Mouse (Mus musculus) left cerebral cortex, adult 18-20 months (tissue): ENCODE results near the gene Ccdc88b. TPM values are rescaled to one million over a fixed set of nuclear protein-coding genes. Genes with fewer than 3 reads are reported as not detected.

ENCODE experiments used
- DNase-seq, 2 experiments: peaks; one replicate each; pipeline ENCODE4 v3.0.0; 2021 to 2022; ENCODE audit warnings: low spot score in 2 of 2, mixed read lengths in 1 of 2
- total RNA-seq, 2 experiments: library from RNA; stranded (reverse); gene quantifications; 2 replicates each; pipeline ENCODE4 v1.2.3; 2021

Gene Ccdc88b
- total RNA-seq, 2 experiments from 2014 or later, result 3.4 to 3.5 TPM

DNA sequence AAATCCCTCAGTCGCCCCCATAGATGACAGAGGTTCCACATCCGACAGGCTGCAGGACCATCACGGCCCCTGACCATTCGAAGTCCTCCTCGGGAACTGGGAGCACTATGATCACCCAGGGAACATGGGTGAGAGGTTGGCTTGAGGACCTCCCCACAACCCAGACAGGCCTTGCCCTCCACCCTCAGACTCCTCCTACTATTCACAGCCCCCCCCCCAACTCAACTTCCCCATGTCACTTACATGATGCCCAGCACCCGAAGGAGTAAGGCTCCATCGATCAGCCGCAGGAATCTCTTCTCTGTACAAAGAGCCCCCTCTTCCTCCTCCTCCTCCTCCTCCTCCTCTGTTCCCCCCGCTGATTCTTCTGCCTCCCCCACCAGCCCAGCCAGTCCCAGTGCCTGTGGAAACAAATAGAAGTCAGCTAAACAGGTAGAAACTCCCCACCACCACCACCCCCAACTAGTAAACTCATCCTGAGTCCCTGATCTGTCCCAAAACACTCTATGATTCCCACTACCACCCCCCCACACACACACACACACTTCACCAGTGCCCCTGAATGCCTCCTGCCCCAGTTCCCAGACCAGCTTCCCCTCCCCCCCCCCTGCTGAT, 513 bp downstream of the Ccdc88b start:
- DNase-seq, result no peak

DNA sequence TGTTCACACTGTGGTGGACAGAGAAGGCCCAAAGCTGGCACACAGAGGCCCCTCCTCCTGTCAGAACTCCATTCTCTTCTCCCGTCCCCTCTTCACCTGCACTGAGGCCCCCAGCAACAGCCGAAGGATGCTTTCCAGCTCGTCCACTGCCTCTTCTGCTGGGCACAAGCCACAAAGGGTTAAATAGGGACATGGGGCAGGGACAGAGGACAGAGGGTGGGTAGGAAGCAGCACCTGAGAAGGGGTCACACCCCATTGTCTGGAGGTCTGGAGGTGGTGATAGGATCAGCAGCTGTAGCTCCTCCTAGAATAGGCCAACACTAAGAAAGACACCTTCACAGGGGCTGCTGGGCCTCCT, 1.0 kb downstream of the Ccdc88b start:
- DNase-seq, result no peak

DNA sequence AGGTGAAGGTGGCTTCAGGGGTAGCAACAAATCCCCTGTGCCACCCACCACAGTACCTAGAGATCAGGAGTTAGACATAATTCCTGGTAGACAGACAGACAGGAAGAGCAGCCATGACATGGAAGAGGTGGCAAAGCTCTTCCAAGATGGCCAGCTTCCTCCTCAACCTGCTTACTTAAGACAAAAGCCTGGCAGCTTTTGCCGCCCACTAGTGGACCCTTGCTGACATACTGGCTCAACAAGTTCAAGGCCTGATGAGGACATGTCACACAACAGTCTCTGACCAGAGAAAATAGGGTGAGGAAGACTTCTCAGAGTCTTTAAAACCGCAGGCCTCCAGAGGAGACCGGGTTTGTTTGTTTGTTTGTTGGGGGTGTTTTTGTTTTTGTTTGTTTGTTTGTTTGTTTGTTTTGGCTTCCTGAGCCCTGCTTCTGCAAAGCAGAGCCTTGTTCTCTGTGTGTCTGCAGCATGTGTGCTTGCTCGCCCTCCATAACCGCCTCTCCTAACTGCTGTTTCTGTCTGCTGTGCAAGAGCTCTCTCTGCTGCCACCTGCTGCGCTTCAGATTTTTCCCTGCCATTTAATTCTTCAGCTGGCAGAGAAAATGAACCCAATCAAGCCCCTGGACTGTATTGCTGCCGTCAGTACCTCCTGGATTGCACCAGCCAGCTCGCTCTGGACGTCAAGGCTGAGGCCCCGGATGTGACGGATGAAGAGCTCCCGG, 1.6 kb downstream of the Ccdc88b start:
- peak; percentile 50 to 60 for DNase-seq

DNA sequence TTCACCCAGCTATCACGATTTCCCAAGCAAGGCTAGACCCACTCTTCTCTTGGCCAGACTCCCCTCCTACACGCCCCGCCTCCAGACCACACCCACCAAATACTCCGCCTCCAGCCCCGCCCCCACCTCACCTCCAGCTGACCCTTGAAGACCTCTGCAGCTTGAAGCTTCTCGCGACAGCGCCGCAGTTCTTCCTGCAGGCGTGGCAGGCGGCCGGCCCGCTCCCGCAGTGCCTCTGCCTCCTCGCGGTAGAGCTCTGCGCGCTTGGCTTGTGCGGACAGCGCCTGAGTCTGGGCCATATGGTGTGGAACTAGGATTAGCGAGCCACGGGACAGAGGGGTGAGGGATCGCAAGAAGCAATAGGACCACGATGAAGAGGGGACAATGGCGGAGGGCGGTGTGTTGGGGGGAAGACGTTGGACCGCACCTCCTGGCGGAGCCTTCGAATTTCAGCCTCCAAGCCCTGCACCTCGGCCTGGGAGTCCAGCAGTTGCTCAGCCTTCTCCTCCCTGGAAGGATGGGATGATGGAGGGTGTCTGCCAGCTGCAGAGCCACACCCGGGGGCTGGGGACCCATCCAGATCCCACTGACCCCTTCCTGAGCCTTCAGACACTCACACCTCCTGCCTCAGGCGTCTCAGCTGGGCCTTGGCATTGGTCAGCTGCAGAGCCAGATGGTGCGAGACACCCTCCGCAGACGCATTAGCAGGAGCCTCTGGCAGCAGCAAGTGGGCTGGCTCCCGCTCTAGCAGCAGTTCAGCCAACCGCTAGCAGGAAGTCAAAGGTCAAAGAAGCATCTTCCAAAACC, 2.6 kb downstream of the Ccdc88b start:
- DNase-seq, result no peak

DNA sequence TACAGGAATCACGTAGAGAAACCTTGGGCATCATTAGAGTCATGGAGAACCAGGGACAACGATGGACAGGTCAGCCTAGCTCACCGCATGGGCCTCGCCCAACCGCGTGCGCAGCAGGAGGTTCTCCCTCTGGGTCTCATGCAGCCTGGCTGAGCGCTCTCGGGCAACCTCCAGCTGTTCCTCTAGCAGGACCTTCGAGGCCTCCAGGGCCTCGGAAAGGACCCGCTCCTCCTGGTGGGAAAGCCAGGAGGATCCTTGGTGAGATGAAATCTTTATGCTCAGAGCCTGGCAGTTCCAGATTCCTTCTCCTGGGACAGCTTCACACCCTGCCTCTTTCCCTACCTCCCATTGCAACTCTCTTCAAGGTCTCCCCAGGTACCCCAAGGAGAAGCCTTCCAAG, 3.4 kb downstream of the Ccdc88b start:
- no peak for DNase-seq

DNA sequence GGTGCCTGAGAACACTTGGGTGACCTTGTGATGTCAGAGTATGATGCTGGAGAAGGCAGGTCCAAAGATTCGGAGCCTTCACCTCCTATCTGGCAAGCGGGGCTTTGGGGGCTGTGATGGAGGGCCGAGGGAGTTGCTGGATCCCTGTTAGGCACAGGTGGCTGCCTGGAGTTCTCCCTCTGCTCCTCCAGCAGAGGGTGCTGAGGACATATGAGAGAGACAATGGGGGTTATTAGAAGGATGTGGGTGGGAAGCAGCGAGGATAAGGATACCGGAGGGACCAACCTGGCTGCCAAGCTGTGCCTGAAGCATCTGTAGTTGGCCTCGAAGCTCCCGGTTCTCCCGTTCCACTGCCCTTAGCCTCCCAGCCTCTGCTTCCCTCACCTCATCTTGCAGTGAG, 4.1 kb downstream of the Ccdc88b start:
- DNase-seq, result no peak

DNA sequence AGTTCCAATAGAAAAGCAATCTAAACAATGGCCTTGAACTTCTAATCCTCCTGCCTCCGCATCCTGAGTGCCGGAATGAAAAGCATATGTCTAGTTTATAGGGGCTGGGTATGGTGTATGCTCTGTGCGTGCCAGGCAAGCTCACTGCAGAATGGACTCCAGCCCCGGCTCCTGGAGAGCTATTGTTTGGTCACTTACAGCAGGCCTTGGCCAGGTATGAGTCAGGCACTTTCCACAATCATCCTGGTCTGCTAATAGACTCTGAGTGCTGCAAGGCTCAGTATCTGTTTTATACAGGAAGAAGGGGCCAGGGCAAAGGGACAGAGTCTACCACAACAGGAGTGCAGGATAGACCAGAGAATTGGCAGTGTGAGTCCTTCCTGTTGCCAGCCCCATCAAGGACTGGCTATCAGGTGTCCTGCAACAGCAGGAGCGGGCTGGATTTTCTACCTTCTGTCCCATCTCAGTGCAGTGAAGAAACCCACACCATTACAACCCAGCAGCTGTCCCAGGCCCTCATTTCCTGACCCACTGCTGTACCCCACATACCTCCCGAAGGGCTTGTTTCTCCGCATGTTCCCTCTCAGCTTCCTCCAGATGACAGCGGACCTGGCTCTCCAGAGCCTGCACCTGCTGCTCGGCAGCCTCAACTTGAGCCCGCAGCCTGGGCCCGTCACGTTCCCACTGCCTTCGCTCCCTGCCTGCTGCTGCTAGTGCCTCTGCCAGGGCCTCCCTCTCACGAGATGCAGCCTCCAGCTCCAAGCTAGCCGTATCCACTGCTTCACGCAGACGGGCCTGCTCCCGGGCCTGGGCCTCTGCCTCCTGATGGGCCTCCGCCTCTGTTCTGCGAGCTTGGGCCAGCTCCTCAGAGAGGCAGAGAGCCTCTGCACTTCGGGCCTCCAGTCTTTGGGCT, 5.4 kb downstream of the Ccdc88b start:
- no peak for DNase-seq

DNA sequence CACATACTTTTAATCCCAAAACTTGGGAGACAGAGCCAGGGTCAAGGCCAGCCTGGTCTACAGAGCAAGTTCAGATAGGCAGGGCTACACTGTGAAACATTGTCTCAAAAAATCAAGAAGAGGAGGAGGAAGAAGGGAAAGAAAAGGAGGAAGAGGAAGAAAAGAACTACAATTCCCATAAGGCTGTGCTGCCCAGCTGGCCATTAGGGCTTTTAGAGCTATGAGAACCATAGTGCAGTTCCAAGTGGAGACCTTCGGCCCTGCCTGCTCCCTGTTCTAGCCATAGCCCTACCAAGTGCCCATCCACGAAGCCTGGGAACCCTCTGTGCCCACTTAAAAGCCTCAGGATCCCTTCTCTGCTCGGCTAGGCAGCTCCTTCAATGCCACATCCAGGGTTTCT, 6.5 kb downstream of the Ccdc88b start:
- no peak for DNase-seq

DNA sequence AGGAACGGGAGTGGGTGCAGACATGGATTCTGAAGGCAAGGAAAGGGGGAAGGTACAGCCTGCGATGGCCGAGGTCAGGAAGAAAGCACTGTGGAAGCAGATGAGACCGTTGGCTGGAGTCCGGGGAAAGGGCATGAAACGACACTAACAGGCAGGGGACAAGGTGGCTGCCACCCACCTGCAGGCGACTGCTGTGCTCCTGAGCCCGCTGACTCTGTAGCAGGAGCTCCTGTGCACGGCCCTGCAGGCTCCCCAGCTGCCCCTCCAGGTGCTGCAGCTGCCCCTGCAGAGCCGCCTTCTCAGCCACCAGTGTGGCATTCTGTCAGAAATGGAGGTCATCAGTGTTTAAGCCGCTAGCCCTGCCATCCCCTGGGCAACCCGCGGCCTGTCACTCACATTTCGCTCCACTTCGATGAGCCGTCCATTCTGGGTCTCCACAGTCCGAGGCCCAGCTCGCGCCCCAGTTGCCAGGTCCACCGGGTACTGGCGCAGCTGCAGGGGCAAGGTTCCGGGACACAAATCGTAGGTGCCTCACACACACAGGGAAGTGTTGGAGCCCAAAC, 8.4 kb downstream of the Ccdc88b start:
- no peak for DNase-seq

DNA sequence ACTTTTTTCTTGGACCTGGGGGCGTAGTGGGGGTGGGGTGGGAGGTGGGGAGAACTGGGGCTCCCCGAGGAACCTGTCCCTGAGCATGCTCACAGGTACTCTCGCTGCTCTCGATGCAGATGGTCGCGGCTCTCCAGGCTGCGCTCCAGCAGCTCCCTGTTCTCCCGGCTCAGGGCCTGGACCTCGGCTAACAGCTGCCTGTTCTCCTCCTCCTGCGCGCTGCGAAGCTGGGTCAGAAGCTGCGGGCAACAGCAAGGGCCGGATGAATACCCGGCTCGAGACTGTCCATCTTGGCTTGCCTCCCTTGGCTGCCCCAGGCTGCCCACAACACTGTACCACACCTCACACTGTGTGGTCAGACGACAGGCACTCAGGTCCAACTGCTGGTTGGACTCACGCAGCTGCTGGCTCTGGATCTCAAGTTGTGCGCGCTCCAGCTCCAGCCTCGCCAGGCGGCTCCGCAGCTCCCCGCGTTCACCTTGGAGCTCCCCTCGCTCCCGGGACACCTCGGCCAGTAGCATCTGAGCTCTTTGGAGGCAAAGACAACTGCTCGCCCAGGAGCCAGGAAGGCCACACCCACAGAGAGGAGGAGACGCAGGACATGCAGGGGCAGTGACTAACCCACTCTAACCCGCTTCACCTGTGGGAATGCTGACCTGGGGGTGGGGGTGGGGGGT, 10.0 kb downstream of the Ccdc88b start:
- DNase-seq, result no peak

DNA sequence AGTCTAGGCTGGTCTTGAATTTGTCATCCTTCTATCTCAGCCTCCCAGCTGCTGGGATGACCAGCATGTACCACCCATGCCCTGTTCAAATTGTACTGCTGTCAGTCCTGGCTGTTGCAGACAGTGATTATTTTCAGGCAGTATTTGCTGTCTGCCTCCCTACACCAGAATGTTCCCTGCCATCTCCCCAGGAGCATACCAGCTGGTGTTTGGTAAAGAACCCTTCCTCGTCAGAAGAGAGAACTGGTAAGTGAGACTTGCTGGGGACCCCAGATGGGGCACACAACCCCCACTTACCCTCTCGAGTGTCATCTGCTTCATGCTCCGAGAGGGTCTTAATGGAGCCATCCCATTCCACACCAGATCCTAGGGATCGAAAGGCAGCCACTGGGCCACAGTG, 12.0 kb downstream of the Ccdc88b start:
- DNase-seq, result no peak

DNA sequence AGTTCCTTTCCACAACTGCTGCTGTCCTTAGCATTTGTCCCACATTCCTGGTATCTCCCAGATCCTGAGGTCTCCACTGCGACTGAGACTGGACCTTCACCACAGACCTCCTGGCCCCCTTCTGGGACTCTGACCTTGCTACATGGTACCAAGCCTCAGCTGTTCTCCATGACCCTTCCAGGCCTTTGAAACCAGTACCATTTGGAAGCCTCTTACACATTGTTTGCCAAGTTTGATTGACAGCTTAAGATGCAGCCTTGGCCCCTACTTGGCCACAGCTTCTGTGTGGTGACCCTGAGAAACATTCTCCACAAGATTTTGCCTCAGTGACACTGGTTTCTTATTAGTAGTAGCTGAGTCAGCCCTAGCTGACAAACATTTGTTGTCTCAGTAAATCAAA, 15.7 kb downstream of the Ccdc88b start:
- DNase-seq, result no peak

DNA sequence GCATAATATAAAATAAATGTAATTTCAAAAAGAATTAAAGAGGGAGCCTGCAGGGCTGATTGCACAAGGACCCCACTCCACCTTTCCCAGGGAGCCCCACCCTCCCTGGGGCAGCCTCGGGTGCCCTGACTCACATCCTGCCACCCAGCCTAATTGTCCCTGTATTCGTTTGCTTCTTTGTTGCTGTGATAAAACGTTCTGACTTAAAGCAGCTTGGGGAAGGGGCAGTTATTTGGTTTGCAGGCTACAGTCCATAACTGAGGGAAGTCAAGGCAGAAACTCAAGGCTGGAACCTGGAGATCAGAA, 16.8 kb downstream of the Ccdc88b start:
- DNase-seq, result no peak

DNA sequence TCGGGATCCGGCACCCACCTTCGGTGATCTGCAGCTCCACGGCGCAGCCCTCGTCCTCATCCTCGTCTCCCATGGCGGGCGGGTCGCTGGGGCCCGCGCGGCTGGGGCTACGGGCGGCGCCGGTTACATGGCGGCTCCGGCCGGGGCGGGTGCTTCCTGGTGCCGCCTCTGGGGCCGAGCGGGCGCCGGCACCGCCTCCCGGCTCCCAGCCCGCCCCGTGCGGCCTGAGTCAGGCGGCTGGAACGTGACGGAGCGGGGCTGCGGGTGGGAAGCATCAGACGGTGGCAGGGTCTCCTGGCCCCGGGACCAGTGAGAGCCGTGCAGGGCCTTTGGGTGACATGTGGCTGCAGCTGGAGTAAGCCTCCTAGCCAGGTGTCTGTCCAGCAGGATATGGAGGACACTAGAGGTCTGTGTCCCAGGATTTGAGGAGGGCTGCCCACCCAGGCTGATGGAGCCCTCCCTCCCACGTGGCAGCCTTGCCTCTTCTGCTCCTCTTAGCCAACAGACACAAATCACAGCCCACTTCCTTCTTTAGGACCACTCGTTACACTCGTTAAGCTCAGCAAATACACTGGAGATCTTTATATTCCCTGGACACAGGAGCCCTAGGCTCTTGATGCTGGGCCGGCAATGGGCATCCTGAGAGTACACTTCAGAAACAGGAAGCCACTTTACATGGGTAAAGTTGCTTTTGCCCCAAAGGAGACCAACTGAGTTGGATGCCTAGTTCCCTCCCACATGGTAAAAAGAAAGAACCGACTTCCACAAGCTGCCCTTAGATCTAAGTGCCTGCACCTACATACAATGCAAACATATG, 17.3 kb downstream of the Ccdc88b start, which contains the start of gene Rps6ka4:
TSS of gene Rps6ka4 (minus strand) at position 162 of the 817 bp plus-strand sequence.
- peak; percentile 64 to 81 for DNase-seq

DNA sequence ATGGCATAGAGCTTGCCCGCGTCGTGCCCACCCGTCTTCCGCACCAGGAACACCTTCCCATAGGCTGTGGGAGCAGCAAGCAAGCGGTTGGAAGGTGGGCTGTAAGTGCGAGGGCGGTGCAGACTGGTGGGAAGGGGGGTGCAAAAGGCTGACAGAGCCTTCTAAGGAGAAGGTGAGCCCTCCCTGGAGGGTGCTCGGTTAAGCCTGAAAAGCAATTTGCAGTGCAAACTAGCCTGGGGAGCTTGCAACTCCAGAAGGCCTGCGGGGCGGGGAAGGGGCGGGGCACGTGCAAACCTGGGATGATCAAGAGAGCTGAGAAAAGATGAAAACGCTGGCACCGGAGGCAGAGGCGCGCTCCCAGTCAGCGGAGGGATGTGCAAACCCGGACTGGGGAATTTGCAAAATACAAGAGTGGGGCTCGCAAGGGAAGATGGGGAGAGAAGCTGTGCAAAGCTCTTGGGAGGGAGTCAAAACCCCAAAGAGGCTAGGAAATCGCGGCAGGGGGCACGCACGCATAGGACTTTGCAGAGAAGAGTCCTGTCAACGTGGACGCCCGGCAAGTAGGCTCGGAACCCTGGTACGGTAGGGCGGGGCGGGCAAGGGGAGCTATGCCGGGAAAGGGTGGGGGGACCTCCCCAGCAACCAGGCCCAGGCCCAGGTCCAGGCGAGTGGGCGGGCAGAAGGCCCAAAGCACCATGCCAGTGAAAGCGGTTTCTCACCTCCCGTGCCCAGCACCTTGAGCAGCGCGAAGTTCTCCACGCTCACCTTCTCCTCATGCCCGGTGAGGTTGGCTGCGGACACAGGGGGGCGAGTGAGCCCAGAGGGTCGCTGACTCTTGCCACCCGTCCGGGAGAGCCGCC, 18.2 kb downstream of the Ccdc88b start:
- peak; percentile 63 to 74 for DNase-seq

DNA sequence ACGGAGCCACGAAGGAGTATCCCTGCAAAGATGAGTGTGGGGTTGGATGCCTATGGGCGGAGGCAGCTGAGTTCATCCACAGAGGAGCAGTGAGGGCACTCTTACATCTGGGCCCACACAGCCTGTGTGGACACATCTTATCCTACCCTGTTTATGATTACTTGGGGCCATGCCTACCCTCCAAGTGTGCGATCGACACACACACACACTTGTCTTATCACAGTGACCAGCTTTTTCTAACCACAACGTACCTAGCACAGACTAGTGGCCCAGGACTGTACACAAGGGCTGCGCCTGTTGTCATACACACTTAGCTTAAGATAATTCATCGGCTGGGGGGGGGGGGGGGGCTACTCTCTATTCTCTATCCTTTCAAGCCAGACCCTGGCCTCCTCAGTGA, 25.6 kb downstream of the Ccdc88b start:
- DNase-seq, result no peak

DNA sequence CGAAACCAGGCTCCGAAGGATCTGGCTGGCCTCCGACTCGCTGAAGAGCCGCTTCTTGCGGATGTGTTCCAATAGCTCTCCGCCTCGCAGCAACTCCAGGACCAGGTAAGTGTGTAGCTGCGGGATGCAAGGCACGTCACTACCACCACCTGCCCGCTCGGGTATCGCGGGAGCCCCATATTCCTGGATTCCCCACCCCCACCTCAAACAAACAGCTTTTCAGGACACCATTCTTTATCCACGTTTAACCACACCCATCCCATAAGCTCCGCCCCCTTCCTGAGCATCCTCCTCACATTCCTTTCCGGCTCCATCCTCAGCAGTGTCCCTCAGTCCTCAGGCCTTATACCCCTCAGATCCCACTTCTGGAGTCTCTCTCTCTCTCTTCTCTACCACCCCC, 26.7 kb downstream of the Ccdc88b start:
- no peak for DNase-seq

DNA sequence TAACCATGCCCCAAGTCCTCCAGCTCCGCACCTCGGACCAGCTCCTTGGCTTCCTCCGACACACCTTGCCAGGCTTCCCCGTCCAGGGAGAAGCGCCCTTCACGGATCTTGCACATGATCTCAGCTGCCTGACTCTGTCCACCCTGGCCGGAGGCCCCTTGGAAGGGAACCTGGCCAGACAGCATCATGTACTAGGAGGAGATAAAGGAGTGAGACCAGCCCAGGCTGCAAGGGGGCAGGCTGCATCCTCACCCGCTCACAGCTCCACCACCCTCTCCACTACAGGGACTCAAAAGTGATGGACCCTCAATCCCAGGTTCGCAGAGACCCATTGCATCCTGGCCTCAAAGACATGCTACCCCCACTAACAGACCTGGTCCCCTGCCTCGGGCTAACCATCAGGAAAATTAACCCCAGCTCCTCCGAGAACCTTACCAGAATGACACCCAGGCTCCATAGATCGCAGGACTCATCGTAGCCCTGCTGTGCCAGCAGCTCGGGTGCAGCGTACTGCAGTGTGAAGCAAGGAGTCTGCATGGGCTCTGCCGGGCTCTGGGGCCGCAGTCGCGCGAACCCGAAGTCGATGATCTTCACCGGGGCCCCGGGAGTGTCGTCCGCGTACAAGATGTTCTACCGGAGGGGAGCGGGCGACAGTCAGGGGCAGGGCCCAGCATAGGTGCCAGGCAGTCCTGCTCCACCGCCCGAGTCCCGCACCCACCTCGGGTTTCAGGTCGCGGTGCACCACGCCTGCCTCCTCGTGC, 27.3 kb downstream of the Ccdc88b start:
- DNase-seq, result no peak
